In genomic region chr9:95072450-95072955, GRCm38 (mm10) we compare ENCODE assay signal across 8 mouse cellular contexts.
A peak's percentile ranks its signal among the peaks of the same experiment; 100 is the strongest.
DNase-seq lines count a peak whose midpoint lies in the region; ATAC-seq and TF ChIP-seq lines count a peak whose summit lies in the region.

No protein-coding gene starts in this region.

- TF ChIP-seq CTCF in lung, embryonic 14.5 days (IDR thresholded peaks at IDR 0.05; ENCODE audit: low read depth): no peak

- no peak overlapping the region for H3K4me3 ChIP-seq in lung, embryonic 14.5 days (ENCODE audit: low read depth, low read length)

- H3K27me3 ChIP-seq in lung, embryonic 14.5 days (ENCODE audit: insufficient read depth, low read length): no peaks in the 10 kb centered on the region

- peaks cover 14% of the 10 kb centered on the region; the same call in 1 of the 2 replicates for H3K4me1 ChIP-seq in lung, embryonic 14.5 days (ENCODE audit: insufficient read depth)

- peak; percentile 18 to 19 for DNase-seq in frontal cortex, postnatal 10 days (ENCODE audit: low spot score in 2 of 2)
- DNase-seq in frontal cortex, postnatal 14 days (ENCODE audit: low spot score in 2 of 2): no peak
- peak; percentile 55 for DNase-seq in Muller cell, postnatal 12 days (ENCODE audit: inconsistent ontology term)
- peak; percentile 13 to 17 for DNase-seq in heart, postnatal 36 days
- DNase-seq in lung, embryonic 14.5 days: peak; percentile 74
- peak; percentile 50 for DNase-seq in thymus, postnatal 4 days
- DNase-seq in gastrocnemius, postnatal 36 days: no peak
- DNase-seq in layer of hippocampus, adult 9-10 months (ENCODE audit: low spot score): no peak

- peak overlapping the region; percentile 71 for H3K27ac ChIP-seq in lung, embryonic 14.5 days (ENCODE audit: low read depth)

- intact Hi-C loops in heart, postnatal 36 days (cut with DNase I): loop anchor here (2.0 kb wide), 1 partner anchor 120 kb away; no protein-coding TSS in a partner anchor
- intact Hi-C loops in gastrocnemius, postnatal 36 days (cut with DNase I): no loop called here

- H3K9me3 ChIP-seq in lung, embryonic 14.5 days (ENCODE audit: low read depth, low read length): no peaks in the 10 kb centered on the region

- H3K36me3 ChIP-seq in lung, embryonic 14.5 days (ENCODE audit: insufficient read depth): no peaks in the 10 kb centered on the region

- H3K9ac ChIP-seq in lung, embryonic 14.5 days: no peak overlapping the region

- ATAC-seq in lung, embryonic 14.5 days (ENCODE audit: insufficient read depth): peak; percentile 60

- 56% methylated on average over 14 of the region's 14 CpGs for WGBS in lung, embryonic 14.5 days

- H3K4me2 ChIP-seq in lung, embryonic 14.5 days: no peak overlapping the region

Comparison
In these comparisons a context has a peak if more than half of its experiments do, and no peak if none do; other contexts are left out.
1. DNase-seq: peak in frontal cortex, postnatal 10 days (2 of 2), Muller cell, postnatal 12 days (single experiment), heart, postnatal 36 days (2 of 2), lung, embryonic 14.5 days (single experiment) and thymus, postnatal 4 days (single experiment); none in frontal cortex, postnatal 14 days (0 of 2), gastrocnemius, postnatal 36 days (0 of 2) and layer of hippocampus, adult 9-10 months (single experiment).